Mouse (Mus musculus) kidney, postnatal 4 days (tissue): Measurements from ENCODE around the gene Ess2.
"Not testable (repeated sequence)": the region's sequence is repeated elsewhere in the genome, so short reads cannot be mapped to it uniquely, and the experiment has no call there.

ENCODE experiments used
- DNase-seq, 2 experiments: peaks; one replicate each; pipeline ENCODE4 v3.0.0; 2021; ENCODE audit warnings: mixed read lengths in 2 of 2

Gene Ess2

DNA sequence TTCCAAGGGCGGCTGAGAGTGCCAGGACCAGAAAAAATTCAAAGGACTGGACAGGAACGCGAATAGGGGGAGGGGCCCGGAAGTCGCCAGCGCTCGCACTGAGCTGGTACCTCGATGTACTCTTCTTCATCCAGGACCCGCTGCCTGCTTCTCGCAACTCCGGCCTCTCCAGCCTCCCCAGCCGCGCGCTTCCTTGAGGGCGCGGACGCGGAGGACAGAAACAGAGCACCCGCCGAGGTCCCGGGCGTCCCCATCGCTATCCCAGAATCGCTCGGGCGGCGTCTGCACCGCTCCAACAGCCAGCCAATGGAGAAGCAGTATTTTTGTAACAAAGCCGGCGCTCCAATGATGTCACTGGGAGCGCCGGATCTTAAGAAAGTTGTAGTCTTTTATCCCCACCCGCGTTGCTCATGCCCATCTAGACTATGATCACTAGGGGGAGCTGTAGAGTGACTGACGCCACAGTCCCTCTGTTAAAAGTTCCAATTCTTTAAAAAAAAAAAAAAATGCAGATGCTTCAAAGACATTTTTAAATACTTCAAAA is at the start of gene Ess2:
TSS of gene Ess2 (minus strand) at position 297 of the 544 bp plus-strand sequence.
- peak; percentile 87 to 93 for DNase-seq

- DNase-seq: not testable (repeated sequence)
These were observed 45.0 kb upstream of the Ess2 start for GRCm38 (mm10) chr16:17956052-17956638.

DNA sequence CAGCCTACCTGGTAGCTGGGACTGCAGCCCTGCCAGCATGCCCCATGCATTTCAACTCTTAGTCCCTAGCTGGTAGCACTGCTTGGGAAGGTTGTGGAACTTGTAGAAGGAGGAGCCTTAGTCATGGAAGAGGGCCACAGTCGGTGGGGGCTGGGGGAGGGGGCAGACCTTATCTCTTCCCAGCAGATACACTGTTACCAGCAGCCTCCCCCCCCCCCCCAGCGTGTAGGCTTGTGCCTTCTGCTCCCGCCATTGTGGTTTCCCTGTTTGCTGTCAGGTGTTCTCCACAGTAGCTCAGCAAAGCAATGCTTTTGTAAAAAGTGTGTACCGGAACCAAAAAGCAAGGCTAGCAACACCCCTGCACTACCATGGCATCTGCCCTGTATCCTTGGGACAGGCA is 40.5 kb upstream of the Ess2 start:
- DNase-seq: no peak

GRCm38 (mm10) chr16:17950068-17950467 is 38.9 kb upstream of the Ess2 start:
- DNase-seq: no peak

GRCm38 (mm10) chr16:17949421-17949877 is 38.3 kb upstream of the Ess2 start:
- no peak for DNase-seq

GRCm38 (mm10) chr16:17945081-17945831 is 34.1 kb upstream of the Ess2 start:
- peak; percentile 28 to 61 for DNase-seq

DNA sequence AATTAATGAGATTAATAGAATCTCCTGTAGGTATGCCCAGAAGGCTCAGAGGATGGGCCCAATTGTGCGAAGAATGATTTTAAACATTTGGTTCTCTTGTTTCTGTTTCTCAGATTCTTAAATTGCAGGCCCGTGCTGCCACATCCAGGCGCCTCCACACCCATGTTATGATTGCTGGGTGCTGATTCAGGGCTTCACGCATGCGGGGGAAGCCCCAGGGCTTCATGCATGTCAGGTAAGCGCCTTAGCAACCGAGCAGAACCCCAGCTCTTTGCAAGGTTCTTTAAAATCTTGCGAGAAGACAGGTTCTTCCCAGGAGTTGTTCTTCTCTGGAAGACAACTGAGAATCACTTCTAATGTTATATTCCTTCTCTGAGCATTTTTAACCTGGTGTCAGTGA is 32.3 kb upstream of the Ess2 start:
- no peak for DNase-seq

GRCm38 (mm10) chr16:17939255-17939751 is 28.2 kb upstream of the Ess2 start:
- DNase-seq: peak in 1 of 2 experiments; percentile 27

GRCm38 (mm10) chr16:17938821-17939220 is 27.7 kb upstream of the Ess2 start:
- DNase-seq: peak; percentile 74 to 84

DNA sequence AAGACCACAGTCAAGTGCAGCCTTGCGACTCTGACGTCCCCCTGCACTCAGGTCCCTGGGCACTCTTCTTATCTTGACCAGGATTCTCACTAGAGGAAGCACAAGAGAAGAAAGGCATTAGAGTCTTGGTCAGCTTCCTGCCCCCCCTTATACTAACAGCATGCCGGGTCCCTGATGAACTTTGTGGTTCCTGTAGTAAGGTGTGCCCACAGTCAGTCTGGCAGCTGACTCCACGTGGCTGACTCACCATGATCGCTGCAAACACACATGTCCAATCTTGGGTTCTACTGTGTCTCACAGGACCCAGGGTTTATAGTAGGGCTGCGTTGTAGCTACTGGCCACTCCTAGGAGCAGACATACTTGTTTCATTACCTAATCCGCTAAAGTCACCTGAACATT is 27.0 kb upstream of the Ess2 start:
- no peak for DNase-seq

- no peak for DNase-seq
These were observed 25.6 kb upstream of the Ess2 start for GRCm38 (mm10) chr16:17936776-17937175.

GRCm38 (mm10) chr16:17934445-17934910 is 23.3 kb upstream of the Ess2 start:
- no peak for DNase-seq

DNA sequence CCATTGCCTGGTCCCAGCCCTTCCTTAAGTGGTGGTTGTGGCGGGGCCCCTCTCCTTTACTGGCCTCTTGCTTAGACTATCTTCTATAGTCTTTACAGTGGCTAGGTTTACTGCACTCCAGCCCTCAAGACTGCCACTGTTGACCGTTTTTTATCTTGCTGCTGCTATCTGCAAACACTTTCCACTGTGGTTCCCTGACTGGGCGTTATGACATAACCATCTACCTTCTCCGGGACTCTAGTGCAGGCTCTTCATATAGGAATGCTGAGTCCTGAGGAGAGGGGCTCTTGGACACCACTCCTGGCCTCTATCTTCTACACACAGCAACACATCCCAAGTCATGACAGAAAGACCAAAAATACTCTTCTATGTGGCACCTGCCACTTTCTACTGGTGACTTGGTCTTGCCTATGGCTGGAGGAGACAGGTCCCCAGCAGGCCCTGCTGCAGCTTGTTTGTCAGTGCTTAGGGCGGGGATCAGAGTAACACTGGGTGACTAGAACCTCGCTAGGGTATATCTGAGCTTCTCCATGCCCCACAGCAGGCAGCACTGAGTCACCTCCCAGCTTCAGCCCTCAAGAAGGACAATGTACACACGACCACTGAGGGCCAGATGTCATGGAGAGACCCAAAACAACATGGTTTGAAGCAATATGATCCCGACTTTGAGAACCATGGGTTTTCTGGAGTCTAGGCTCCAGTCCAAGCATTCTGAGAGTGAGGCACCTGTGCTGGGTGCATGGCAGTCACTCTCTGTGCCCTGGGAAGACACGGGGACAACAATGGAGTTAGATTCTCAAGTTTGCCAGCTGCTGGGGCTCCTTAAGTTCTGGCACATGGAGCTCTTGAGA is 22.7 kb upstream of the Ess2 start:
- DNase-seq: no peak

DNA sequence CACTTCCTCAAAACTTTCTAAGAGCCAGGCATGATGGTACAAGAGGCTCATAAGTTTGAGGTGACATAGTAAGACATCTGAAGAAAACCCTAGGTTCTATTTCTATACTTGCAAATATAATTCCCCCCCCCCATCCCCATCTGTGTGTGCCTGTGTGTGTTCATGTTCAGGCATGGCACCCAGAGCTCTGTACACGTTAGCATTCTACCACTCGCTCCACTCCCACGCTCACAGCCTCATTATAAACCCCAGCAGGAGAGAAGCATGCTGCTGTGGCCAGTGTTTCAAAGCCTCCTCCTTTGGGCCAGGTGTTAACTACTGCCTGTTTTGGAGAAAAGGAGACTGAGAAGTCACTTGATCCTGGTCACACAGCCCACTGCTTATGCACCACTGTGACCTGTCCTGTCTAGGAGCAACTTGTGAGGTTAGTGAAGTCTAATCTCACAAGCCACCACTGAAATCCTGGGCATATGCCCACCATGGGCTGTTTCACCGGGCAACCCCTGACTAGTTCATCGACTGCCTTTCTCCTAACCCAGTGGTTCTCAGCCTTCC is 20.8 kb upstream of the Ess2 start:
- no peak for DNase-seq

GRCm38 (mm10) chr16:17929631-17930030 is 18.5 kb upstream of the Ess2 start:
- no peak for DNase-seq

- no peak for DNase-seq
These were observed 18.1 kb upstream of the Ess2 start for GRCm38 (mm10) chr16:17929211-17929610.

GRCm38 (mm10) chr16:17928627-17929104 is 17.5 kb upstream of the Ess2 start:
- peak; percentile 83 to 92 for DNase-seq

DNA sequence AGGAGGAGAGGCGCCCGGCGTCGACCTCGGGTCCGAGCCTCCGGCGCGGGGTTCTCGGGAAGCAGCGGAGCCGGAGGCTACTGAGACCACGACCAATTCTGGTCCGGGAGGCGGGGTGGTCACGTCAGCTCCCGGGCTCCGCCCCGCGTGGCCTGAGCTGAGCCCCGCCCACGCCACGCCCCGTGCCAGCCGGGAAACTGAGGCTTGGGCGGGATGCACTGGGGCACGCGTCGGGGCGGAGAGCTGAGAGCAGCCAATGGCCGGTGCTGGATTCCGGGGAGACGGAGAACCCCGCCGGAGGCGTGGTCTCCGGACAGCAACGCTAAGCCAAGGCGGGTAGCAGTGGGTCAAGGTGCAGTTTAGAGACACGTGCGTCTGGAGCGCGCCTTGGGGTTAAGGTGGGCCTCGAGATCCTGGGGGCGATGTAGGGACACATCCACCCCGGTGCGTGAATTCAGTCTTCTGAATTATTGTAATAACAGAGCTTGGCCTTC is 17.0 kb upstream of the Ess2 start, which contains the start of gene Slc25a1:
TSS of gene Slc25a1 (minus strand) at position 133 of the 494 bp plus-strand sequence.
- peak; percentile 83 to 89 for DNase-seq

- DNase-seq: peak; percentile 70 to 79
These were observed 16.4 kb upstream of the Ess2 start for GRCm38 (mm10) chr16:17927351-17928082.

- no peak for DNase-seq
These were observed 11.0 kb upstream of the Ess2 start for GRCm38 (mm10) chr16:17922163-17922538.
